Mouse (Mus musculus): ENCODE measurements around the gene Pcsk6. TPM values are rescaled to one million over a fixed set of nuclear protein-coding genes. Genes with fewer than 3 reads are reported as not detected.
"Not testable (repeated sequence)": the region's sequence is repeated elsewhere in the genome, so short reads cannot be mapped to it uniquely, and the experiment has no call there.

The Pcsk6 gene
- polyA plus RNA-seq, 1 experiment from 2014 or later, result 1.0 TPM

- DNase-seq (ENCODE audit: low spot score), result no peak
- no peak overlapping the region for H3K4me3 ChIP-seq
- no peak overlapping the region for H3K27ac ChIP-seq (replicated peaks)
- H3K36me3 ChIP-seq (replicated peaks), result no peaks in the 10 kb centered on the region
- no peaks in the 10 kb centered on the region for H3K9me3 ChIP-seq
- 85% methylated on average over 8 of the region's 8 CpGs for WGBS
- H3K4me1 ChIP-seq, result peaks cover 26% of the 10 kb centered on the region
- 0 out of 2 replicates have a peak, but pooled peaks cover 29% of the 10 kb centered on the region for H3K27me3 ChIP-seq (replicated peaks; ENCODE audit: low read depth, poor library complexity, severe bottlenecking)
These were observed 175.3 kb downstream of the Pcsk6 start for GRCm38 (mm10) chr7:66036809-66037208.

- Histone ChIP-seq H3K27ac (replicated peaks) (no peak overlapping the region), H3K4me1 (peaks cover 26% of the 10 kb centered on the region), H3K36me3 (replicated peaks) (no peaks in the 10 kb centered on the region), H3K9me3 (no peaks in the 10 kb centered on the region), H3K27me3 (replicated peaks; ENCODE audit: low read depth, poor library complexity, severe bottlenecking) (0 out of 2 replicates have a peak, but pooled peaks cover 26% of the 10 kb centered on the region), H3K4me3 (no peak overlapping the region)
- peak; percentile 51 for DNase-seq (ENCODE audit: low spot score)
- WGBS, result 68% methylated on average over 3 of the region's 3 CpGs
These were observed 176.7 kb downstream of the Pcsk6 start for GRCm38 (mm10) chr7:66038261-66038660.

GRCm38 (mm10) chr7:66038730-66039129 lies 177.2 kb downstream of the Pcsk6 start:
- H3K4me1 ChIP-seq, result peaks cover 28% of the 10 kb centered on the region
- no peaks in the 10 kb centered on the region for H3K9me3 ChIP-seq
- H3K27ac ChIP-seq (replicated peaks), result no peak overlapping the region
- WGBS, result 83% methylated on average over 11 of the region's 11 CpGs
- no peak for DNase-seq (ENCODE audit: low spot score)
- H3K36me3 ChIP-seq (replicated peaks), result no peaks in the 10 kb centered on the region
- H3K4me3 ChIP-seq, result no peak overlapping the region
- H3K27me3 ChIP-seq (replicated peaks; ENCODE audit: low read depth, poor library complexity, severe bottlenecking), result 0 out of 2 replicates have a peak, but pooled peaks cover 26% of the 10 kb centered on the region

DNA sequence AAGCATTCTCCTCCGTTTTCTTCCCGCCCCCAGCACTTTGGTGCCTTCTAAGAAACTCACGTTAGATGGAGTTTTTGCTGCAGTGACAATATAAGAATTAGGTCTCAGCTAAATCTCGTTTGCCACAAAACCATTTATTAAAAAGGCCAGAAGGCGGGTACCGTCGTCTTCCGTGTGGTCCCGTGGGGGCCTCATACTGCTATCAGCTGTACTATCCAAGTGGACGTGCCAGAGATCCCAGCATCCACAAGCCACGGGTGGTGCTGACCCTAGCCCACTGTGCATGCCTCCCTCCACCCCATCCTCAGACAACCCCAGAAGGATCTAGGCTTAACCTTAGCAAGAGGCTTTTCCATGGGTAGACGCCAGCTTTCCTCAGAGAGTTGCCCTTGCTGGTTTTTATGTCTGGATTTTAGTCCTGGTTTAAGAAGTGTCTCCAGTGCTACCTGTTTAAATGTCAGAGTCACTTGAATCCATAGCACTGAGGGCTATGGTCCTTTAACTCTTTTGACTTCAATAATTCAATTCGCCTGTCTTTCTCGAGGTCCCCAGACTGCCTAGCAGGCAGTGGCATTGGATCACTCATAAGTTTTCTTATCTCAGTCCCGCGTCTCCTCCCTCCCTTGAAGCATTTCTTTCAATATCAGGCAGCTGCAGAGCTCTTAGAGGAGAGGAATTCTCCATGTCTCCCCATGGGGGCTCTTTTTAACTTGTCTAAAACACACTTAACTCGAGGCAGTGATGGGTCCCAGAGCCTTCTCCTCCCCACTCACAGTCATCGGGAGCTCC lies 178.7 kb downstream of the Pcsk6 start:
- WGBS, result 85% methylated on average over 18 of the region's 18 CpGs
- H3K36me3 ChIP-seq (replicated peaks), result no peaks in the 10 kb centered on the region
- H3K9me3 ChIP-seq, result no peaks in the 10 kb centered on the region
- H3K27me3 ChIP-seq (replicated peaks; ENCODE audit: low read depth, poor library complexity, severe bottlenecking), result peaks cover 20% of the 10 kb centered on the region
- no peak for DNase-seq (ENCODE audit: low spot score)
- H3K4me1 ChIP-seq, result peaks cover 30% of the 10 kb centered on the region
- H3K4me3 ChIP-seq, result no peak overlapping the region
- H3K27ac ChIP-seq (replicated peaks), result no peak overlapping the region

- Histone ChIP-seq H3K9me3 (no peaks in the 10 kb centered on the region), H3K36me3 (replicated peaks) (no peaks in the 10 kb centered on the region), H3K4me1 (peaks cover 58% of the 10 kb centered on the region), H3K27ac (replicated peaks) (no peak within 1 kb of the TSS), H3K4me3 (no peak within 1 kb of the TSS), H3K27me3 (replicated peaks; ENCODE audit: low read depth, poor library complexity, severe bottlenecking) (peaks cover 13% of the 10 kb centered on the region)
- DNase-seq (ENCODE audit: low spot score), result peak; percentile 21
- WGBS, result 76% methylated on average over 10 of the region's 10 CpGs
These were observed 182.3 kb downstream of the Pcsk6 start, which contains the start of gene Gm45213 for GRCm38 (mm10) chr7:66043552-66044459. TSS of gene Gm45213 (plus strand) at chr7:66043602.

GRCm38 (mm10) chr7:66044617-66045016 lies 183.1 kb downstream of the Pcsk6 start:
- no peak overlapping the region for H3K4me3 ChIP-seq
- 36% methylated on average over 9 of the region's 9 CpGs for WGBS
- DNase-seq (ENCODE audit: low spot score), result no peak
- H3K9me3 ChIP-seq, result no peaks in the 10 kb centered on the region
- H3K27me3 ChIP-seq (replicated peaks; ENCODE audit: low read depth, poor library complexity, severe bottlenecking), result peaks cover 14% of the 10 kb centered on the region
- H3K4me1 ChIP-seq, result peaks cover 56% of the 10 kb centered on the region
- H3K27ac ChIP-seq (replicated peaks), result no peak overlapping the region
- H3K36me3 ChIP-seq (replicated peaks), result no peaks in the 10 kb centered on the region

GRCm38 (mm10) chr7:66046921-66047918 lies 185.7 kb downstream of the Pcsk6 start:
- Histone ChIP-seq H3K27ac (replicated peaks) (no peak overlapping the region; the same call in 1 of the 2 replicates), H3K27me3 (replicated peaks; ENCODE audit: low read depth, poor library complexity, severe bottlenecking) (peaks cover 14% of the 10 kb centered on the region), H3K4me1 (peaks cover 56% of the 10 kb centered on the region), H3K36me3 (replicated peaks) (no peaks in the 10 kb centered on the region), H3K4me3 (no peak overlapping the region), H3K9me3 (no peaks in the 10 kb centered on the region)
- 40% methylated on average over 17 of the region's 17 CpGs for whole genome bisulfite sequencing
- peak; percentile 54 for DNase-seq (ENCODE audit: low spot score)

- Histone ChIP-seq H3K4me1 (peaks cover 56% of the 10 kb centered on the region), H3K36me3 (replicated peaks) (no peaks in the 10 kb centered on the region), H3K27me3 (replicated peaks; ENCODE audit: low read depth, poor library complexity, severe bottlenecking) (peaks cover 14% of the 10 kb centered on the region), H3K27ac (replicated peaks) (no peak overlapping the region), H3K4me3 (no peak overlapping the region), H3K9me3 (no peaks in the 10 kb centered on the region)
- no peak for DNase-seq (ENCODE audit: low spot score)
- WGBS, result 79% methylated on average over 4 of the region's 4 CpGs
These were observed 186.4 kb downstream of the Pcsk6 start for GRCm38 (mm10) chr7:66047975-66048374.

DNA sequence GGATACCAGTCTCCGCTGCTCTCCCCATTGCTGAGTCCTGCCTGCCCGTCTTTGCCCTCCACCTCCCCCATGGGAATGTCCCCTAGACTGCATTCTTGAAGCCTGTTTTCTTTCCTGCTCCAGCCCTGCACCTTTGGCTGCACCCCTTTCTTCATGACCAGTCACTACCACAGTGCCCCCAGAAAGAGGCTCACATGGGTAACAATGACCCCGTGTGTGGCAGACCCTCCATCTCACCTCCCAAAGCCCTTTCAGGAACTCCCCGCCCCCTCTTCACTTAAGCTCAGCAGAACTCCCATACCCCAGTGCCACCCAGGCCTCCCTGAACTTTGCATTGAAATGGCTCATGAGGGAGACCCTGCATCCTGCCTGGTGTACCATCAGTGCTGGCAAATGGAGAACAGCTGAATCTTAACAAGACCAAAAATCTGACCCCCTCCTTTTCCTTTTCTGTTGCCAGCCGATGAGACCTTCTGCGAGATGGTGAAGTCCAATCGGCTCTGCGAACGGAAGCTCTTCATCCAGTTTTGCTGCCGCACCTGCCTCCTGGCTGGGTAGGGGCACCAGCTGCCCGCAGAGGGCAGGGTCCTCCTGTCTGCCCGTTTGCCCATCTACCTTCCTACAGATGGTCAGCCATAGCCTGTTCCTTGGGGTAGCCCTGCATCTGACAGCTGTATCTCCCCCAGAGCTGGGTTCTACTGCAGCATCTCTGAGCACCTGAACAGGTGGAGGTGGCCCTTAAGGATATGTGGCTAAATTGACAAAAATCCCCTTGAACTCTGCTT lies 187.1 kb downstream of the Pcsk6 start:
- no peaks in the 10 kb centered on the region for H3K9me3 ChIP-seq

GRCm38 (mm10) chr7:66053946-66054483 lies 192.5 kb downstream of the Pcsk6 start:
- Histone ChIP-seq H3K27me3 (replicated peaks; ENCODE audit: low read depth, poor library complexity, severe bottlenecking) (0 out of 2 replicates have a peak, but pooled peaks cover 5% of the 10 kb centered on the region), H3K9me3 (no peaks in the 10 kb centered on the region), H3K4me1 (no peaks in the 10 kb centered on the region), H3K27ac (replicated peaks) (no peak overlapping the region), H3K4me3 (no peak overlapping the region), H3K36me3 (replicated peaks) (no peaks in the 10 kb centered on the region)
- WGBS, result 90% methylated on average over 4 of the region's 4 CpGs
- no peak for DNase-seq (ENCODE audit: low spot score)

More for the DNA sequence above, 187.1 kb downstream of the Pcsk6 start:
- no peak overlapping the region; the same call in 1 of the 2 replicates for H3K27ac ChIP-seq (replicated peaks)
- no peak overlapping the region for H3K4me3 ChIP-seq
- peaks cover 53% of the 10 kb centered on the region for H3K4me1 ChIP-seq
- H3K36me3 ChIP-seq (replicated peaks), result no peaks in the 10 kb centered on the region
- WGBS, result 82% methylated on average over 12 of the region's 12 CpGs
- H3K27me3 ChIP-seq (replicated peaks; ENCODE audit: low read depth, poor library complexity, severe bottlenecking), result peaks cover 14% of the 10 kb centered on the region
- DNase-seq (ENCODE audit: low spot score), result no peak

DNA sequence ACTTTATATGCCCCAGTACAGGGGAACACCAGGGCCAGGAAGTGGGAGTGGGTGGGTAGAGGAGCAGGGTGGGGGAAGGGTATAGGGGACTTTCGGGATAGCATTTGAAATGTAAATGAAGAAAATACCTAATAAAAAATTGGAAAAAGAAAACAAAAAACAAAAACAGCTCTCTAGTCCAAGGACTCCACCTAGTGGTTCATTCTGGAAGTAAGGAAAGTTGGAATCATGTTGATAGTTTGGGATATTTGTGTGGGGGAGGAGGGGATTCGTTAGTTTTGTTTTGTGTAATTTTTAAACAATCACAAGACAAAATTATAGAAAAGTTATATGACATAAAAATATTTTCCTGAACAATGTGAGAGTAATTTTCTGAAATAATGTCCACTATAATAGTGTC lies 193.8 kb downstream of the Pcsk6 start:
- not testable (repeated sequence) for H3K4me1 ChIP-seq; H3K4me3 ChIP-seq; H3K27ac ChIP-seq (replicated peaks); H3K9me3 ChIP-seq; H3K36me3 ChIP-seq (replicated peaks); DNase-seq (ENCODE audit: low spot score); H3K27me3 ChIP-seq (replicated peaks; ENCODE audit: low read depth, poor library complexity, severe bottlenecking)
- WGBS, result 16% methylated on average over 2 of the region's 2 CpGs
